Mouse (Mus musculus) MEL (cell line): ENCODE results near the gene Zer1. TPM values are rescaled to one million over a fixed set of nuclear protein-coding genes. Genes with fewer than 3 reads are reported as not detected.
A peak's percentile ranks its signal among the peaks of the same experiment; 100 is the strongest.

Experiments used
- DNase-seq: peaks from one replicate; pipeline ENCODE4 v3.0.0; 2011; ENCODE audit warnings: low read depth, low spot score
- H3K27ac ChIP-seq: 2 replicates; pipeline ENCODE4 v1.5.1; 2012; ENCODE audit warnings: low read depth, mild to moderate bottlenecking, control low read depth, low read length, moderate library complexity; ENCODE audit not compliant: control insufficient read depth
- H3K27me3 ChIP-seq, 2 experiments: fragments of 150-350 bp in 1 of 2; sonication (generic) in 1 of 2; 2 replicates each; pipeline ENCODE4 v1.6.1; 2012; ENCODE audit warnings: low read length in 2 of 2, mild to moderate bottlenecking in 2 of 2, improper control_type of control experiment in 1 of 2, moderate library complexity in 1 of 2; ENCODE audit not compliant: insufficient read depth in 2 of 2, control insufficient read depth in 1 of 2
- H3K36me3 ChIP-seq, 2 experiments: 2 replicates each; pipeline ENCODE4 v1.6.1; 2012 to 2014; ENCODE audit warnings: low read length in 2 of 2, improper control_type of control experiment in 1 of 2, inconsistent platforms in 1 of 2, mild to moderate bottlenecking in 1 of 2; ENCODE audit not compliant: insufficient read depth in 2 of 2, control insufficient read depth in 1 of 2
- H3K4me1 ChIP-seq, 2 experiments: fragments of 150-350 bp in 1 of 2; sonication (generic) in 1 of 2; 2 replicates each; pipeline ENCODE4 v1.6.1; 2012; ENCODE audit warnings: low read length in 2 of 2, improper control_type of control experiment in 1 of 2, mild to moderate bottlenecking in 1 of 2; ENCODE audit not compliant: insufficient read depth in 2 of 2, control insufficient read depth in 1 of 2
- H3K4me3 ChIP-seq, 2 experiments: fragments of 150-350 bp in 1 of 2; sonication (generic) in 1 of 2; 2 replicates each; pipeline ENCODE4 v1.5.1; 2012; ENCODE audit warnings: low read depth in 2 of 2, low read length in 2 of 2, mild to moderate bottlenecking in 2 of 2, moderate library complexity in 2 of 2, control low read depth in 1 of 2, improper control_type of control experiment in 1 of 2; ENCODE audit not compliant: control insufficient read depth in 1 of 2, insufficient read depth in 1 of 2
- H3K79me2 ChIP-seq: 2 replicates; pipeline ENCODE4 v1.6.1; 2012; ENCODE audit warnings: mild to moderate bottlenecking, low read length, moderate library complexity; ENCODE audit not compliant: control insufficient read depth, poor library complexity, insufficient read depth
- H3K9ac ChIP-seq: 2 replicates; pipeline ENCODE4 v1.6.1; 2012; ENCODE audit warnings: low read depth, mild to moderate bottlenecking, control low read depth, low read length, moderate library complexity; ENCODE audit not compliant: control insufficient read depth, poor library complexity, severe bottlenecking
- H3K9me3 ChIP-seq: fragments of 150-350 bp; sonication (generic); replicated peaks from 2 replicates; pipeline ENCODE4 v1.6.1; 2012; ENCODE audit warnings: mild to moderate bottlenecking, low read length, improper control_type of control experiment, moderate library complexity; ENCODE audit not compliant: insufficient read depth
- BHLHE40 ChIP-seq: IDR thresholded peaks from 2 replicates; pipeline ENCODE4 v1.6.1; 2012; ENCODE audit warnings: low read depth, mild to moderate bottlenecking, inconsistent platforms, low read length, improper control_type of control experiment, borderline replicate concordance
- CTCF ChIP-seq, 3 experiments: IDR thresholded peaks in 2 of 3; conservative IDR thresholded peaks in 1 of 3; 2 replicates each; pipeline ENCODE4 v1.5.1; 2011 to 2012; ENCODE audit warnings: low read length in 3 of 3, low read depth in 2 of 3, mild to moderate bottlenecking in 2 of 3, improper control_type of control experiment in 1 of 3, inconsistent platforms in 1 of 3, mixed read lengths in 1 of 3, moderate library complexity in 1 of 3; ENCODE audit not compliant: control insufficient read depth in 1 of 3, insufficient read depth in 1 of 3, poor library complexity in 1 of 3, severe bottlenecking in 1 of 3
- E2F4 ChIP-seq: IDR thresholded peaks from 2 replicates; pipeline ENCODE4 v1.6.1; 2011; ENCODE audit warnings: low read depth, low read length, improper control_type of control experiment, borderline replicate concordance
- EP300 ChIP-seq, 2 experiments: IDR thresholded peaks; 2 replicates each; pipeline ENCODE4 v1.6.1; 2011; ENCODE audit warnings: improper control_type of control experiment in 2 of 2, low read length in 2 of 2, low read depth in 1 of 2, mild to moderate bottlenecking in 1 of 2
- ETS1 ChIP-seq: IDR thresholded peaks from 2 replicates; pipeline ENCODE4 v1.6.1; 2012; ENCODE audit warnings: low read depth, mild to moderate bottlenecking, inconsistent platforms, low read length, improper control_type of control experiment, moderate library complexity
- GABPA ChIP-seq: IDR thresholded peaks from 2 replicates; pipeline ENCODE4 v1.6.1; 2012; ENCODE audit warnings: low read depth, mild to moderate bottlenecking, inconsistent platforms, low read length, improper control_type of control experiment, moderate library complexity
- GATA1 ChIP-seq: IDR thresholded peaks from 2 replicates; pipeline ENCODE4 v1.6.1; 2011; ENCODE audit warnings: low read depth, low read length, improper control_type of control experiment
- KAT2A ChIP-seq: conservative IDR thresholded peaks from 2 replicates; pipeline ENCODE4 v1.6.1; 2012; ENCODE audit warnings: low read depth, low read length, improper control_type of control experiment, inconsistent platforms
- MAFK ChIP-seq: IDR thresholded peaks from 2 replicates; pipeline ENCODE4 v1.6.1; 2011; ENCODE audit warnings: low read depth, mild to moderate bottlenecking, low read length, improper control_type of control experiment, borderline replicate concordance
- MAX ChIP-seq: IDR thresholded peaks from 2 replicates; pipeline ENCODE4 v1.6.1; 2011; ENCODE audit warnings: low read length, improper control_type of control experiment
- MAZ ChIP-seq: IDR thresholded peaks from 2 replicates; pipeline ENCODE4 v1.6.1; 2012; ENCODE audit warnings: low read depth, mild to moderate bottlenecking, inconsistent platforms, low read length, improper control_type of control experiment
- MXI1 ChIP-seq: IDR thresholded peaks from 2 replicates; pipeline ENCODE4 v1.6.1; 2011; ENCODE audit warnings: mild to moderate bottlenecking, low read depth, low read length, improper control_type of control experiment
- MYB ChIP-seq: IDR thresholded peaks from 2 replicates; pipeline ENCODE4 v1.6.1; 2011; ENCODE audit warnings: mild to moderate bottlenecking, low read depth, low read length, improper control_type of control experiment
- NELFE ChIP-seq: IDR thresholded peaks from 2 replicates; pipeline ENCODE4 v1.6.1; 2011; ENCODE audit warnings: low read depth, low read length, improper control_type of control experiment
- POLR2AphosphoS2 ChIP-seq: IDR thresholded peaks from 2 replicates; pipeline ENCODE4 v1.6.1; 2011; ENCODE audit warnings: low read length, improper control_type of control experiment
- POLR2AphosphoS5 ChIP-seq: IDR thresholded peaks from 2 replicates; pipeline ENCODE4 v1.6.1; 2012; ENCODE audit warnings: low read depth, borderline replicate concordance, mild to moderate bottlenecking, inconsistent platforms, low read length, moderate library complexity, mixed read lengths
- RAD21 ChIP-seq: IDR thresholded peaks from 2 replicates; pipeline ENCODE4 v1.6.1; 2011; ENCODE audit warnings: mild to moderate bottlenecking, low read depth, low read length, improper control_type of control experiment
- SIN3A ChIP-seq: IDR thresholded peaks from 2 replicates; pipeline ENCODE4 v1.6.1; 2012; ENCODE audit warnings: low read length, improper control_type of control experiment, inconsistent platforms
- USF2 ChIP-seq, 2 experiments: IDR thresholded peaks; 2 replicates each; pipeline ENCODE4 v1.6.1; 2011 to 2012; ENCODE audit warnings: improper control_type of control experiment in 2 of 2, low read length in 2 of 2, borderline replicate concordance in 1 of 2, inconsistent platforms in 1 of 2, low read depth in 1 of 2, mild to moderate bottlenecking in 1 of 2; ENCODE audit not compliant: insufficient read depth in 1 of 2
- ZKSCAN1 ChIP-seq: IDR thresholded peaks from 2 replicates; pipeline ENCODE4 v1.6.1; 2012; ENCODE audit warnings: low read depth, mild to moderate bottlenecking, inconsistent platforms, low read length, improper control_type of control experiment, moderate library complexity
- ZMIZ1 ChIP-seq: IDR thresholded peaks from 2 replicates; pipeline ENCODE4 v1.6.1; 2012; ENCODE audit warnings: low read depth, mild to moderate bottlenecking, inconsistent platforms, low read length, improper control_type of control experiment, moderate library complexity
- polyA plus RNA-seq, 2 experiments: library from polyadenylated mRNA; stranded (reverse) in 1 of 2; unstranded in 1 of 2; fragments of >175 nt in 1 of 2; fragments of >200 nt in 1 of 2; gene quantifications; 2 replicates each; pipeline versions ENCODE4 v1.2.1 to v1.2.4; 2012; ENCODE audit warnings: low replicate concordance in 2 of 2, low read depth in 1 of 2; ENCODE audit not compliant: insufficient read length in 2 of 2, insufficient read depth in 1 of 2, missing spikeins in 1 of 2
- total RNA-seq: library from RNA; depleted of rRNA; stranded (reverse); fragments of 300-350 nt; gene quantifications from 2 replicates; pipeline ENCODE4 v1.2.3, GENCODE M21; 2012

Gene Zer1
- total and polyA plus RNA-seq, 3 experiments = 3.9 to 14.0 TPM; not detected in 1

- TF ChIP-seq MAZ = no peak
- no peak for TF ChIP-seq POLR2AphosphoS5
- TF ChIP-seq RAD21 = peak; percentile 48
- no peak for TF ChIP-seq ETS1
- TF ChIP-seq GABPA = no peak
Observed at GRCm38 (mm10) chr2:30128789-30129188, 4.4 kb upstream of the Zer1 start (continued).

DNA sequence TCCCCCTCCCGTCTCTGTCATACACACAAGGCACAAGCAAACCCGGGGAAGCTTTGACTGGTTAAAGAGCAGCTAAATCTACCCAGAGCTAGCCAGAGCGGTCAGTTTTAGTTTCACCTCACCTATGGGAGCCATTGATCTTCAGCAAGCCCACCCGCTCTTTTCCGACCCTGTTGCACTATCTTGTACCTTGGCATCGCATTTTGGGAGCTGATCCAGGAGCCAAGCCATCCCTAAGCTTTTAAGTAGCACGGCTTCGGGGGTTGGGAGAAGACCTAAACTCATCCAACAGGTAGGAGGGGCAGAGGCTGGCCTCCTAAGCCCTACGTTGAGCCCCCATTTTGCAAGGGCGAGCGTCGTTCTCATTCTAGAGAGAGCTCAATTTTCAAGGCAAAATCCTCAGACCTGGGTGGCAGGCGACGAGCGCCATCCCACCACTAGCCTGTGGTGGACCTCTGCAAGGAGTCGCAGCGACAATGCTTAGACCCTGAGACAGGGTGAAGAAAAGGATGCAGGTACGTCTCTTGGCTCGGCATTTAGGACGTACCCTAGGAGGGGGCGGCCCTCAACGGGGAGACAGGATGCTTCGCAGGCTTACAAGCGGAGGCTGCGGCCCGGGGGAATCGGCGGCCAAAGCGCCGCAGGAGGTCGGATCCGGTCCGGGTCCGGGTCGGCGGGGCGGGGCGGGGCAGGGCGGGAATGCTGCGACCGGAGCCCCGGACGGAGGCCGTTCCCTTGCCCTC lies 485 bp downstream of the Zer1 start:
- Histone ChIP-seq H3K4me1 (peaks cover 2 to 11% of the 10 kb centered on the region in 2 experiments), H3K27ac (peak overlapping the region; percentile 15; the same call in 1 of the 2 replicates), H3K9me3 (no peaks in the 10 kb centered on the region), H3K9ac (peak overlapping the region; percentile 93), H3K79me2 (peaks cover 2% of the 10 kb centered on the region; the same call in 1 of the 2 replicates), H3K36me3 (peaks cover 0 to 7% of the 10 kb centered on the region in 2 experiments; a peak in 2 of 4 replicates), H3K4me3 (peak overlapping the region; percentile 74 to 95), H3K27me3 (no peaks in the 10 kb centered on the region)
- TF ChIP-seq MYB (no peak), USF2 (IDR thresholded peaks at IDR 0.05; ENCODE audit: borderline replicate concordance in 1 of 2, insufficient read depth in 1 of 2, low read depth in 1 of 2, low read length in 2 of 2) (no peak), EP300 (IDR thresholded peaks at IDR 0.05; ENCODE audit: low read depth in 1 of 2, low read length in 2 of 2) (no peak), SIN3A (no peak; the same call in 1 of the 2 replicates), GABPA (no peak), E2F4 (no peak), GATA1 (no peak), KAT2A (no peak), ZMIZ1 (no peak)
- no peak for DNase-seq

DNA sequence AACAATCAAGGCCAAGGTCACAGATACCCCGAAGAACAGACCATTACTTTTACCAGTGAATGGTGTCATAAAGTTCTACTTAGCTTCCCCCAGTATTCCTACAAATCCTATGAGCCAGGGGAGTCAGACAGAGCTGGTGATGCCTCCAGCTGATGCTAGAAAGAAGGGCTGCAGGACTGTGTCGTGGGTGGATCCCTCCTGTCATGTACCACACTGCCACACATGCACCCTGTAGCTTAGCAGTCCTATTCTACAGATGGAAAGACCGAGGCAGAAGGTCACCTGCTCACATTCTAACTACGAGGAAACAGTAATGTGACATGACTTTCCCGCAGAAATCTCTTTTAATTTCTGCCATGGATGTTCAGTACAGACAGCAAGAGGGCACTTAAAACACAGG lies 1.6 kb downstream of the Zer1 start:
- Histone ChIP-seq H3K4me1 (peaks cover 2 to 11% of the 10 kb centered on the region in 2 experiments), H3K79me2 (peaks cover 2% of the 10 kb centered on the region; the same call in 1 of the 2 replicates), H3K27me3 (no peaks in the 10 kb centered on the region), H3K36me3 (peaks cover 0 to 7% of the 10 kb centered on the region in 2 experiments; a peak in 2 of 4 replicates), H3K9ac (no peak overlapping the region), H3K9me3 (no peaks in the 10 kb centered on the region), H3K27ac (no peak overlapping the region), H3K4me3 (no peak overlapping the region)
- TF ChIP-seq GATA1 = no peak
- no peak for TF ChIP-seq ETS1
- TF ChIP-seq MAFK = no peak
- TF ChIP-seq GABPA = no peak
- TF ChIP-seq ZMIZ1 = no peak
- TF ChIP-seq CTCF (IDR thresholded peaks at IDR 0.05 in 2 of 3, conservative IDR thresholded peaks at IDR 0.05 in 1 of 3; ENCODE audit: control insufficient read depth in 1 of 3, insufficient read depth in 1 of 3, low read depth in 2 of 3, low read length in 3 of 3, poor library complexity in 1 of 3, severe bottlenecking in 1 of 3) = no peak
- no peak for TF ChIP-seq E2F4
- no peak for TF ChIP-seq BHLHE40
- TF ChIP-seq EP300 (IDR thresholded peaks at IDR 0.05; ENCODE audit: low read depth in 1 of 2, low read length in 2 of 2) = no peak
- TF ChIP-seq POLR2AphosphoS2 = no peak
- no peak for TF ChIP-seq MXI1
- no peak for TF ChIP-seq NELFE
- no peak for TF ChIP-seq MAZ
- no peak for TF ChIP-seq ZKSCAN1
- TF ChIP-seq MAX = no peak
- no peak for DNase-seq
